Mouse (Mus musculus): ENCODE results near the gene Slc22a20. TPM values are rescaled to one million over a fixed set of nuclear protein-coding genes. Genes with fewer than 3 reads are reported as not detected.

Slc22a20 gene
- polyA plus RNA-seq, 1 experiment, result not detected

DNA sequence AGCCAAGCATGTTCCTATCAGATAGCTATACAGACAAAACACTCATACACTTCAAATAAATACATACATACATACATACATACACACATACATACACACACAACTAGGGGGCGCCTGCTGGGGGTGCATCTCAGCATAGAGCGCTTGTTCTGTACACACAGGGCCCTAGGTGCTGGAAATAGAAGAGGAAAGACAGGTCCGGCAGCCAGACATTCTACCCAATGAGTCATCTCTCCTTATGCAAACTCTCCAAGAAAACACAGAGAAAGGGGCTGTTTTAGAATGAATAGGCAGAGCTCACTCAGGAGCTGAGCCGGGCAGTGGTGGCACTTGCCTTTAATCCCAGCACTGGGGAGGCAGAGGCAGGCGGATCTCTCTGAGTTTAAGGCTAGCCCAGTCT, 14.0 kb upstream of the Slc22a20 start:
- no peak for TF ChIP-seq CEBPB (IDR thresholded peaks at IDR 0.05; ENCODE audit: insufficient read depth, poor library complexity, severe bottlenecking)
- no peak for TF ChIP-seq TCF3 (IDR thresholded peaks at IDR 0.05; ENCODE audit: insufficient read length, low read depth)
- no peak for TF ChIP-seq REST (IDR thresholded peaks at IDR 0.05; ENCODE audit: insufficient read depth, insufficient read length)
- no peak for TF ChIP-seq MYOG (IDR thresholded peaks at IDR 0.05; ENCODE audit: control insufficient read depth in 1 of 3, insufficient read depth in 1 of 3, insufficient read length in 2 of 3, low read depth in 2 of 3)
- TF ChIP-seq TCF12 (IDR thresholded peaks at IDR 0.05; ENCODE audit: insufficient read depth, poor library complexity, severe bottlenecking), result no peak
- TF ChIP-seq USF1 (IDR thresholded peaks at IDR 0.05; ENCODE audit: low read depth), result no peak
- TF ChIP-seq POLR2AphosphoS2 (IDR thresholded peaks at IDR 0.05; ENCODE audit: insufficient read length, low read depth), result no peak
- no peak for TF ChIP-seq MAX (IDR thresholded peaks at IDR 0.05; ENCODE audit: low read depth)
- no peak for TF ChIP-seq E2F4 (IDR thresholded peaks at IDR 0.05; ENCODE audit: insufficient read depth)
- no peak for TF ChIP-seq MYOD1 (IDR thresholded peaks at IDR 0.05; ENCODE audit: control insufficient read depth in 1 of 3, insufficient read length in 2 of 3, low read depth in 2 of 3)
- TF ChIP-seq POLR2A (IDR thresholded peaks at IDR 0.05; ENCODE audit: insufficient read length, low read depth), result no peak
- TF ChIP-seq SRF (IDR thresholded peaks at IDR 0.05; ENCODE audit: control insufficient read depth, insufficient read length, low read depth), result no peak
- no peaks in the 10 kb centered on the region for H3K27me3 ChIP-seq (ENCODE audit: control insufficient read depth, insufficient read depth, insufficient read length)

DNA sequence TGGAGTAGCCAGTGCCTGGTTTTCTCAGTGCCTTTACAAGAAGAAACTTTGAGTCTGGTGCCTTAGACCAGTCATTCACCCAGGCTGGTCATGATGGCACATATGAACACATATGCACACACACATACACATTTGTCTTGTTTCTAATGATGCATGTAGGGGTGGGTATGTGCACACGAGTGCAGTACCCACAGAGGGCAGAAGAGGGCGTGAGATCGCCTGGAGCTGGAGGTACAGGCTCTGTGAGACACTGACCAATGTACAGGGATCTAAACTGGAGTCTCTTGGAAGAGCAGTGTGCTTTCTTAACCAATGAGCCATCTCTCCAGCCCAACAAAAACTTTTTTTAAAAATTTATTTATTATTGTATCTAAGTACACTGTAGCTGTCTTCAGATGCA, 12.2 kb upstream of the Slc22a20 start:
- TF ChIP-seq REST (IDR thresholded peaks at IDR 0.05; ENCODE audit: insufficient read depth, insufficient read length) (no peak), USF1 (IDR thresholded peaks at IDR 0.05; ENCODE audit: low read depth) (no peak), MYOD1 (IDR thresholded peaks at IDR 0.05; ENCODE audit: control insufficient read depth in 1 of 3, insufficient read length in 2 of 3, low read depth in 2 of 3) (no peak), TCF12 (IDR thresholded peaks at IDR 0.05; ENCODE audit: insufficient read depth, poor library complexity, severe bottlenecking) (no peak), POLR2AphosphoS2 (IDR thresholded peaks at IDR 0.05; ENCODE audit: insufficient read length, low read depth) (no peak), E2F4 (IDR thresholded peaks at IDR 0.05; ENCODE audit: insufficient read depth) (no peak), MYOG (IDR thresholded peaks at IDR 0.05; ENCODE audit: control insufficient read depth in 1 of 3, insufficient read depth in 1 of 3, insufficient read length in 2 of 3, low read depth in 2 of 3) (no peak)
- no peak overlapping the region for H3K4me3 ChIP-seq
- H3K27me3 ChIP-seq (ENCODE audit: control insufficient read depth, insufficient read depth, insufficient read length), result no peaks in the 10 kb centered on the region
- no peaks in the 10 kb centered on the region for H3K79me2 ChIP-seq (ENCODE audit: control insufficient read depth, insufficient read depth)
- no peak overlapping the region for H3ac ChIP-seq (ENCODE audit: control insufficient read depth, insufficient read length)
- peaks cover 20% of the 10 kb centered on the region for H3K36me3 ChIP-seq (ENCODE audit: control insufficient read depth, insufficient read depth)
- no peak overlapping the region for H3K4me2 ChIP-seq (ENCODE audit: low read depth)

More for the DNA sequence above, 14.0 kb upstream of the Slc22a20 start:
- Histone ChIP-seq H3K4me2 (ENCODE audit: low read depth) (no peak overlapping the region), H3K36me3 (ENCODE audit: control insufficient read depth, insufficient read depth) (peaks cover 11% of the 10 kb centered on the region), H3ac (ENCODE audit: control insufficient read depth, insufficient read length) (no peak overlapping the region), H3K4me3 (no peak overlapping the region), H3K79me2 (ENCODE audit: control insufficient read depth, insufficient read depth) (no peaks in the 10 kb centered on the region)

DNA sequence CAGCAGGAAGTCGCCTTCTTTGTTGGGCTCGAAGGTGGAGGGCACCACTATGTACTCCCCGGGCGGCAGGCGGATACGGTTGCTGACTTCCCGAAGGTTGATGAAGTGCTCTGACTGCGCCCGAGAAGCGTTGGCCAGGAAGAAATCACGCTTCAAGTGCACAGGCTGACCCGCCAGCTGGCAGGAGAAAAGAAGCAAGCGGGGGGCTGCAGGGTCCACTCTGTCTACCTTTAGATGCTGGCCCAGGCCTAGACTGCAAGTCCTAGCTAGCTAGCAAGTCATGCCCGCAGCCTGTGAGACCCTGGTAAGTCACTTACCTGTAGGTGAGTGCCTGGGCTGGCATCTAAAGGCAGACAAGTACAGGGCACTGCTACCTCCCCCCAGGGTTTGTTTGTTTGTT, 8.8 kb upstream of the Slc22a20 start:
- Histone ChIP-seq H3K4me3 (no peak overlapping the region), H3ac (ENCODE audit: control insufficient read depth, insufficient read length) (no peak overlapping the region), H3K4me2 (ENCODE audit: low read depth) (no peak overlapping the region), H3K79me2 (ENCODE audit: control insufficient read depth, insufficient read depth) (no peaks in the 10 kb centered on the region), H3K27me3 (ENCODE audit: control insufficient read depth, insufficient read depth, insufficient read length) (no peaks in the 10 kb centered on the region), H3K36me3 (ENCODE audit: control insufficient read depth, insufficient read depth) (peaks cover 28% of the 10 kb centered on the region)
- TF ChIP-seq MYOD1 (IDR thresholded peaks at IDR 0.05; ENCODE audit: control insufficient read depth in 1 of 3, insufficient read length in 2 of 3, low read depth in 2 of 3), result no peak
- TF ChIP-seq TCF3 (IDR thresholded peaks at IDR 0.05; ENCODE audit: insufficient read length, low read depth), result no peak
- no peak for TF ChIP-seq MYOG (IDR thresholded peaks at IDR 0.05; ENCODE audit: control insufficient read depth in 1 of 3, insufficient read depth in 1 of 3, insufficient read length in 2 of 3, low read depth in 2 of 3)
- no peak for TF ChIP-seq REST (IDR thresholded peaks at IDR 0.05; ENCODE audit: insufficient read depth, insufficient read length)
- TF ChIP-seq TCF12 (IDR thresholded peaks at IDR 0.05; ENCODE audit: insufficient read depth, poor library complexity, severe bottlenecking), result no peak
- TF ChIP-seq CEBPB (IDR thresholded peaks at IDR 0.05; ENCODE audit: insufficient read depth, poor library complexity, severe bottlenecking), result no peak
- TF ChIP-seq POLR2A (IDR thresholded peaks at IDR 0.05; ENCODE audit: insufficient read length, low read depth), result no peak
- TF ChIP-seq SRF (IDR thresholded peaks at IDR 0.05; ENCODE audit: control insufficient read depth, insufficient read length, low read depth), result no peak

DNA sequence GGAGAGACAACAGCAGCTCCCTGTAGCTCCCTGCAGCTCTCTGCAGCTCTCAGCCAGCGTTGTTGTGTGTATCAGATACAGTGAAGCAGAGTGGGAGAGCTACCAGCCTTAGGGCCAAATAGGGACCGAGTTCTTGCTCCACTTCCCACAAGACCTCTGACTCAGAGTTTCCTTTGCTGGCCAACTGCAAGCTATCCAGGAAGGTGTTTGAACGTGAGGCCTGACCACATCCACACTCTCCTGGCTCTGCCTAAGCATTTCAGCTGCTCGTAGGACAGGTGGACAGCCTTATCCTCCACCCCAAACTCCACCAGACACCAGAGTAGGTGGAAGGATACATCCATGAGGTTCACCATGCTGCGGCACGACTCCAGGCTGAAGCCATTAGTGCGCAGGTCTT, 6.1 kb upstream of the Slc22a20 start:
- peaks cover 21% of the 10 kb centered on the region for H3K36me3 ChIP-seq (ENCODE audit: control insufficient read depth, insufficient read depth)
- H3K4me3 ChIP-seq, result no peak overlapping the region
- no peak overlapping the region for H3ac ChIP-seq (ENCODE audit: control insufficient read depth, insufficient read length)
- no peaks in the 10 kb centered on the region for H3K27me3 ChIP-seq (ENCODE audit: control insufficient read depth, insufficient read depth, insufficient read length)
- no peaks in the 10 kb centered on the region for H3K79me2 ChIP-seq (ENCODE audit: control insufficient read depth, insufficient read depth)
- TF ChIP-seq TCF12 (IDR thresholded peaks at IDR 0.05; ENCODE audit: insufficient read depth, poor library complexity, severe bottlenecking) (peak; percentile 23), E2F4 (IDR thresholded peaks at IDR 0.05; ENCODE audit: insufficient read depth) (no peak), MYOD1 (IDR thresholded peaks at IDR 0.05; ENCODE audit: control insufficient read depth in 1 of 3, insufficient read length in 2 of 3, low read depth in 2 of 3) (peak in 2 of 3 experiments; percentile 77 to 89), MYOG (IDR thresholded peaks at IDR 0.05; ENCODE audit: control insufficient read depth in 1 of 3, insufficient read depth in 1 of 3, insufficient read length in 2 of 3, low read depth in 2 of 3) (peak in 2 of 3 experiments; percentile 55 to 82)
- peak overlapping the region; percentile 43 for H3K4me2 ChIP-seq (ENCODE audit: low read depth)

DNA sequence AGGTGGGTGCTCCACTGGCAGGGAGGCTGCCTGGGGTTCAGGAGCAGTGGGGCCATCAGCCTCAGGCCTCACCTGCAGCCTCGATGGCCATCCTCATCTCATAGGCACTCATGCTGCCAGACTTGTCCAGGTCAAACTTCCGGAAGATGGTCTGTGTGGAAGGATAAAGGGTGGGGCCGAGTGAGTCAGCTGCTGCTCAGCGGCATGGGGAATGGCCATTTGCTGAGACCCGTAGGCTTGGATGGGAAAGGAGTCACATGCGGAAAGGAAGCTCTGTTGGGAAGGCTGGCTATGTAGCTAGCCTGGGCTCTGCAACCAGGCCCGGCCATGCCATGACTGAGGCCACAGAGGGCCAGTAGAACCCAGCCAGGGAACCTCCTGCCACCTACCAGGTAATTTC, 5.5 kb upstream of the Slc22a20 start:
- no peak overlapping the region for H3K4me3 ChIP-seq
- no peaks in the 10 kb centered on the region for H3K79me2 ChIP-seq (ENCODE audit: control insufficient read depth, insufficient read depth)
- no peaks in the 10 kb centered on the region for H3K27me3 ChIP-seq (ENCODE audit: control insufficient read depth, insufficient read depth, insufficient read length)
- H3ac ChIP-seq (ENCODE audit: control insufficient read depth, insufficient read length), result no peak overlapping the region
- H3K36me3 ChIP-seq (ENCODE audit: control insufficient read depth, insufficient read depth), result peaks cover 21% of the 10 kb centered on the region
- peak overlapping the region; percentile 43 for H3K4me2 ChIP-seq (ENCODE audit: low read depth)
- TF ChIP-seq POLR2A (IDR thresholded peaks at IDR 0.05; ENCODE audit: insufficient read length, low read depth) (no peak), USF1 (IDR thresholded peaks at IDR 0.05; ENCODE audit: low read depth) (peak; percentile 47), POLR2AphosphoS2 (IDR thresholded peaks at IDR 0.05; ENCODE audit: insufficient read length, low read depth) (no peak), MYOG (IDR thresholded peaks at IDR 0.05; ENCODE audit: control insufficient read depth in 1 of 3, insufficient read depth in 1 of 3, insufficient read length in 2 of 3, low read depth in 2 of 3) (peak in 1 of 3 experiments; percentile 57), REST (IDR thresholded peaks at IDR 0.05; ENCODE audit: insufficient read depth, insufficient read length) (no peak), TCF12 (IDR thresholded peaks at IDR 0.05; ENCODE audit: insufficient read depth, poor library complexity, severe bottlenecking) (no peak), SRF (IDR thresholded peaks at IDR 0.05; ENCODE audit: control insufficient read depth, insufficient read length, low read depth) (no peak), TCF3 (IDR thresholded peaks at IDR 0.05; ENCODE audit: insufficient read length, low read depth) (no peak), E2F4 (IDR thresholded peaks at IDR 0.05; ENCODE audit: insufficient read depth) (no peak), MYOD1 (IDR thresholded peaks at IDR 0.05; ENCODE audit: control insufficient read depth in 1 of 3, insufficient read length in 2 of 3, low read depth in 2 of 3) (peak in 2 of 3 experiments; percentile 6 to 7), CEBPB (IDR thresholded peaks at IDR 0.05; ENCODE audit: insufficient read depth, poor library complexity, severe bottlenecking) (no peak), MAX (IDR thresholded peaks at IDR 0.05; ENCODE audit: low read depth) (no peak)
